Mouse (Mus musculus) gonadal fat pad, adult 2 months (tissue): ENCODE results near the gene Krt71. TPM values are rescaled to one million over a fixed set of nuclear protein-coding genes. Genes with fewer than 3 reads are reported as not detected.
"Not testable (repeated sequence)": the region's sequence is repeated elsewhere in the genome, so short reads cannot be mapped to it uniquely, and the experiment has no call there.

Experiments used
- DNase-seq: peaks from one replicate; pipeline ENCODE4 v3.0.0-alpha.2; 2012; ENCODE audit warnings: low read depth
- polyA plus RNA-seq: library from polyadenylated mRNA; depleted of rRNA; stranded (reverse); fragments of >200 nt; gene quantifications from 2 replicates; pipeline ENCODE4 v1.2.3, GENCODE M21; 2012; rRNA removed

Gene Krt71
- 0.07 TPM in 1 of 2 replicates, not detected in the other for polyA plus RNA-seq

GRCm38 (mm10) chr15:101742711-101743110 lies at the start of gene Krt71:
TSS of gene Krt71 (minus strand) at chr15:101743109.
- no peak for DNase-seq

DNA sequence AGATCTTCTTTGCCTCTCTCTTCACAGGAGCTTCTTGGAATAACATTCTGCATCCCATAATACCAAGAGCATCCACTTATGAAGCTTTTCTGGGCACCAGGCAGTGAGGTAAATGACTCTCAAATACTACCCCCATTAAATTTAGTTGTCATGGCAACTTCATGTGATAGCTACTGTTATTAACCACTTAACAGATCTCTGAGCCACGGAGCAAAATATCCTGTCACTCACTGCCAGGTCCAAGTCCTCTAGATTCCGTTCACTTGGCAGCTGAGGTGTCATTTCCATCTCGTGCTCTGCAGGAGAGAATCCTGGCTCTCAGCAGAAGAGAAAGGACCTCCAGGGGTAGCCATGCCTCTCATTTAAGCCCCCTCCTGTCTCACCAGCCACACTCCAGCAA lies 48.0 kb upstream of the Krt71 start:
- no peak for DNase-seq

GRCm38 (mm10) chr15:101786360-101786759 lies 43.5 kb upstream of the Krt71 start, which contains the start of gene Krt72:
TSS of gene Krt72 (minus strand) at chr15:101786460.
- no peak for DNase-seq

DNA sequence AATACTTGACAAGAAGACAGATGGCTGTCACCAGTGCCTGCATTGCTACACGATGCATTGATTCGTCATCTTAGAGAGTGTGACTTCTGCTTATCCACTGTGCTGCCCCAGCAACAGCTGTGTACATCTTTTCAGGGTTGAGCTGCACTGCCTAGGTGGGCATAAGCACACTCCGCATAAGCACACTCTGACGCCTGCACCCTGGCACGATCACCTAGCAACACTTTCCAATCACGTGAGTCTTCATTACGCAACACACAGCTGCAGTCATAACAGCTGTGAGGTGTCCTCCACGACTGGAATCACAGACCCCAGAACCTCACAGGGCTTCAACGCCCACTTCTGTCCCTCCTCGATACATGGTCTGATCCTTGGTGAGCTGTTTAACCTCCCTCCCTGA lies 30.5 kb upstream of the Krt71 start:
- no peak for DNase-seq

GRCm38 (mm10) chr15:101772711-101773081 lies 29.8 kb upstream of the Krt71 start:
- peak; percentile 56 for DNase-seq

DNA sequence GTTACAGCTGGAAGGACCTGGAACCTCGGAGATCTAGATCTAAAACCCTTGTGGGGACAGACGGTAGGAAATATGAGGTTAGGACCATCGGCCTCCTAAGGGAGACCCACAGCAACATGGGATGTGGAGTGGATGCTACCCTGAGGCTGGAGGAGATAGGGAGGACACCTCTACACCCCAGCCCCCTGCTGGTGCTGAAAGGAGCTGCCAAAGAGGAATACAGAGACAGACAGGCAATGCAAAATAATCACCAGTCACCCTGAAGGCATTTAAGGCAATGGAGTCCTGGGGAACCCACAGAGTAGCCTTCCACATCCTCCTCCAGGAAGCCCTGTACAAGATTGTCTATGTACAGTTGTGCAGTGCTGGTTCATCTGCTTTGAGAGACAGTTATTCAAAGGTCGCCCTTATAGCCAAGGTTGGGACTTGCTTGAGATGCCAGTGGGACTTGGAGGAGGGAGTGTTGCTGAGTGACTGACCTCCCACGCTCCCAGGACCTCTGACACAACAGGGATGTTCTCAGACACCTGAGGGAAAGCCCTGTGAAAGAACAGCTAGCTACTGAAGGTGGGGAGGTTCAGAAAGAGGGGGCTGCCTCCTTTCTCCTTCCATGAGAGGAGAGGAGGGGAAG lies 29.3 kb upstream of the Krt71 start:
- DNase-seq, result peak; percentile 27

GRCm38 (mm10) chr15:101770226-101770625 lies 27.3 kb upstream of the Krt71 start:
- no peak for DNase-seq

DNA sequence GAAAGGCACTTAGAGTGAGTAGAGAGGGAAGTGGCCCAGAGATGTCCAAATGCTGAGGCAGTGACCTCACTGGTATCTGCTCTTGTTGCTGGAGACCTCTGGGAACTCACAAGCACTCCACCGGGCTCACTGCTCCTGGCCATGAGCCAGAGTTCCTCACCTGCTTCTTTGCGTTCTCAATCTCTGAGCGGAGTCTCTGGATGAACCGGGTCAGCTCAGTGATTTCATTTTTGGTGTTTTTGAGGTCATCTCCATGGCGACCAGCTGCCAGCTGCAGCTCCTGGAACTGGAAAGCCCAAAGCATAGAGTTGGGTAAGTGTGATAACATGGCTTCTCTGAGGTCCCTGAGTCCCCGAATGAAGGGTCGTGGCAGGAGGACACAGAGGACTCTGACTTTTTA lies 5.1 kb downstream of the Krt71 start:
- DNase-seq, result no peak

DNA sequence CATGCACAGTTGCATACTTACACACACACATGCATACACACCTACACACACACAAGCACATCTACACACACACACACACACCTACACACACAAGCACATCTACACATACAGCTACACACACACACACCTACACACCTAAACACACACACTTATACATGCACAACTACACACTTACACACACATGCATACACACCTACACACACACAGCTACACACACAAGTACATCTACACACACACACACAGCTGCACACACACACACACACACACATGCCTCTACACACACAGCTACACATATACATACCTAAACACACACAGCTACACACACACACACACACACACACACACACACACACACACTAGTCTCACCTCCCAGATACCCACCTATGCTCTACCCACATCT lies 12.3 kb downstream of the Krt71 start:
- no peak for DNase-seq

- no peak for DNase-seq
Measured at GRCm38 (mm10) chr15:101724686-101725085, 18.2 kb downstream of the Krt71 start.

DNA sequence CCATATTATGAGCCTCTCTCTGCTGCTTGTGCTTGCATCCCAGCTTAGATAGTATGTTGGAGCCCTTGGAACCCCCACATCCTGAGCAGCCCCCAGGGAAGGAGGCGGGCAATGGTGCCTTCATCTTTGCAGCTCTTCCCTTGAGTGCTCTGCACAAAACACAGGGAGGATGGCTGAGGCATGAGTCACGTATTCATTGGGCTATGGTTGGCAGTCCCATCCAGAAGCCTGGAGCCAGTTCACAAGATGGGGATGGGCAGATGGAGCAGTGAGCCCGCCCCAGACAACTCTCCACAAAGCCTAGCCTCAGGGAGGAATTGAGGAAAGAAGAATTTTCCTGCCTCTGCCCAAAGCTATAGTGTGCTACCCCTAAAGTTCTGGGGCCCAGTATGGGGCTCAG lies 27.1 kb downstream of the Krt71 start:
- no peak for DNase-seq

GRCm38 (mm10) chr15:101714356-101714755 lies 28.6 kb downstream of the Krt71 start:
- no peak for DNase-seq

- no peak for DNase-seq
Measured at GRCm38 (mm10) chr15:101713731-101714130, 29.2 kb downstream of the Krt71 start.

DNA sequence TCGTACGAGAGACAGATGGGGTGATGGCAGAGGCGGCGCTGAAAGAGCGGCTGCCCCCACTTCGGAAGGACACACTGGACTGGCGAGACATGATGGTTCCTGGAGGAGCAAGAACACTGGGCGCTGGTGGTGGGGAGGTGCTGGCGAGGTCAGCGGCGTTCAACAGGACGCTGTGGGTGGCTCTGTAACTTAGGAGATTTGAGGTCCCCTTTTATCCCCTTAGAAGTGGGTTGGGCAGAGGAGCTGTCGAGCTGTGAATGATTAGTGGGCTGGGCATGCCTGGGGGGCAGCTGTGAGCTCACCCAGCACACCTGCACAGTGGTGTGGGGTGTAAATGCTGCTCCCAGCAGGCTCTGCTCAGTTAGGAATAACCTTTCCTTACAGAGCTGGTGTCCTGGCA lies 30.2 kb downstream of the Krt71 start, which contains the start of gene Krt5:
Gene Krt5 (minus strand): TSS at position 179 of the 400 bp plus-strand sequence.
- no peak for DNase-seq

- no peak for DNase-seq
Measured at GRCm38 (mm10) chr15:101708683-101709082, 34.2 kb downstream of the Krt71 start.

GRCm38 (mm10) chr15:101707454-101707853 lies 35.5 kb downstream of the Krt71 start:
- DNase-seq, result no peak

- DNase-seq, result no peak
Measured at GRCm38 (mm10) chr15:101704066-101704465, 38.8 kb downstream of the Krt71 start.

- DNase-seq, result no peak
Measured at GRCm38 (mm10) chr15:101702380-101702779, 40.5 kb downstream of the Krt71 start.

DNA sequence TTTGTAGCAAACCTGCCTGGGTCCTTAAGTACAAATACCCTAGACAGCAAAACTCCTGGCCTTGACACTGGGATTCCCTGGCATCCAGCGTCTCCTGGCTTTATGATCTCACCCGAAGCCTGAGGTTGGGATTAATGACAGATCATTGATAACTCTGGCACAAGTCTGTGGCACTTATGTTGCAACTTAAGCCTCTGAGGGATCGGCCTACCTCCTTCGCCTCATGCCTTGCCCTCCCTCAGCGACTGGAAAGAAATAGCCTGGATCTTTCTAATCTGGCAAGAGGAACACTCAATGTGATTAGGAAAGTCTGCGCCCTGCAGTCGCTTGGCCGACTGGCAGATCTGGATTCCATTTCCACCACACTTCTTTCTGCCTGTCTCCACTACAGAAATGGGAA lies 43.0 kb downstream of the Krt71 start:
- peak; percentile 81 for DNase-seq

- DNase-seq, result no peak
Measured at GRCm38 (mm10) chr15:101699192-101699591, 43.7 kb downstream of the Krt71 start.

- DNase-seq, result no peak
Measured at GRCm38 (mm10) chr15:101697326-101698188, 45.4 kb downstream of the Krt71 start.

DNA sequence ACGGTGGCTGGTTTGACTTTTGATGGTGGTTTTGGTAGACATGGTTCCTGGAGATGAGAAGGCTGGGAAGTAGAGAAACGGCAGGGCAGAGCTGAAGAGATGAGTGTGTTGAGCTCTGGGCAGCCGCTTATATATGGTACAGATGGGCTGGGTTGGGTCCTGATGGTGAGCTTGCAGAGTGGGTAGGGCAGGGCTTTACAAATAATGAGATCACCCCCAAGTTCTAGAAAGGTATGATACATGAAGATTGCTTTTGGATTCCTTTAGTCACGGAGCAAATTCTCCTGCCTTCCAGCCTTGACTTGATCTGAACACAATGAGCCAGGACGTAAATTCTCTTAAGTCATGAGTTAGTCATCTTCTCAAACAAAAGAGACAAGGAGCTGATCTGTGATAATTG lies 48.7 kb downstream of the Krt71 start, which contains the start of gene Krt6a:
Gene Krt6a (minus strand): TSS at position 101 of the 400 bp plus-strand sequence.
- DNase-seq, result no peak

- DNase-seq, result not testable (repeated sequence)
Measured at GRCm38 (mm10) chr15:101690460-101690859, 52.4 kb downstream of the Krt71 start.
